Mouse (Mus musculus) kidney, postnatal 4 days (tissue): ENCODE results near the gene Ctsk.
"Not testable (repeated sequence)": the region's sequence is repeated elsewhere in the genome, so short reads cannot be mapped to it uniquely, and the experiment has no call there.

ENCODE experiments used
- DNase-seq, 2 experiments: peaks; one replicate each; pipeline ENCODE4 v3.0.0; 2021; ENCODE audit warnings: mixed read lengths in 2 of 2

The Ctsk gene

DNA sequence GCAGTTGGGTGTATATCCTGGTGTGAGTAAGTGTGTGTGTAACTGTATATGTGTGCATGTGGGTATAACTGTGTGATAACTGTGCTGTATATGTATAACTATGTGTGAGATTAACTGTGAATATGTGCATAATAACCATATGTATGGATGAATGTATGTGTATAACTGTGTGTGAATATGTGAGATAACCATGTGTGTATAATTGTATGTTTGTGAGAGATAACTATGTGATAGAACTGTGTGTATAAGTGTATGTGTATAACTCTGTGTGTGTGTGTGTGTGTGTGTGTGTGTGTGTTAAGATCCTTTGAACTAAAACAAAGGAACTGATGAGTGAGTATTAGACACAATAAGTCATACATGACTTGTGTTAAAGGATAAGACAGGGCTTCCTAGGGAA is 27.1 kb downstream of the Ctsk start:
- no peak for DNase-seq

DNA sequence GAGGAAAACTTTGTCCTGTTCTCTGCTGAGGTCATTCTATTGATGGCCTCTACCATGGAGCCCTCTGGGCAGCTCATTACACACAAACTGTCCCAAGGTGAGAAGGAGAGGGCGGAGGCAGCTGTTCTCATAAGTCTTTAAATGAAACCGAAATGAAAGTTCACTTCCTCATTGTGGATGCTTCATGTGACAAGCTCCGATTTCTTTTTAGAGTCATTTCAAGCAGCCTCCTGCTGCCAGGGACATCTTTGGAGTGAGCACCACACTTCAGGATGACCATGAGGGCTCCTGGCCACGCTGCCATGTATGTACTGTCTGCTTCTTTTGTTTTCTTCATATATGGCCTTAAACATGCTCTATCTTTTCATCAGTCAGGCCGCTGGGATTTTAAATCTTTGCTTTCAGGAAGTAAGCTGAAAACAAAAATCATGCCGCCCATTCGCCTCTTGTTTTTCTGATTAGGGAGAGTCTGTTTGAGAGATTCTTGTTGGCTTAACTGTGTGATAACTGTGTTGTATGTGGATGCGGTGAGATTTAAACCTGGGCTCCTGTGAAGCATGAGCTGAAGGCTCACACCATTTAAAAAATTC is 27.7 kb downstream of the Ctsk start, which contains the start of gene Ctss:
Gene Ctss (plus strand): TSS at position 165 of the 590 bp plus-strand sequence.
- no peak for DNase-seq

DNA sequence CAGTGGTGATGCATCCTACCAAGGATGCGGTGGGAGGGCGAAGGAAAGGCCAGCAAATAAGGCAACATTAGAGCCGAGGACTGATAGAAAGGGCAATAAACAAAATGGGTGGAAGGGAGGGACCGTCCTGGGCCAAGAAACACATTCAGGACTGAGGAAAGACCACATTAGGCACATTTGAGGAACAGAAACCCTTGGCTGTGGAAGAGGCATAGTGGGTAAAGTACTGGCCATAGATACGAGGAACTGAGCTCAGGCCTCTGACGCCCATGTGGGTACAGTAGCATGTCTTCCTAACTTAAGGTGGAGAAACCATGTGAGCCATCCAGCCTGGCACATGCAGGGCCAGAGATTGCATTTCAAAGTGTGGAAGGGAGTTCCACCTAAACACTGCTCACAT is 30.8 kb downstream of the Ctsk start:
- DNase-seq, result no peak

DNA sequence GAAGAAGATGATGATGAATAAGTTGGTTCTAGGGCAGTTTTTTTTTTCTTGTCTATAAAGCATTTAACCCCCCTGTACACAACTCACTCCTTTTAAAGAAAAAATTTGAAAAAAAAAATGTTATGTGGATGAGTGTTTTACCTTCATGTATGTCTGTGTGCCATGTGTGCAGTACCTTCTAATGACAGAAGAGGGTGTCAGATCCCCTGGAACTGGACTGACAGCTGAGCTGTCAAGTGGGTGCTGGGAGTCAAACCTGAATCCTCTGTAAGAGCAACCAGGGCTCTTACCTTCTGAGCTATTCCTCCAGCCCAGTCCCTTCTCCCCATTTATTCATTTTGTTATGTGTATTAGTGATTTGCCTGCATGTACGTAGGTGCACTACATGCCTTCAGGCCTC is 32.0 kb downstream of the Ctsk start:
- no peak for DNase-seq

DNA sequence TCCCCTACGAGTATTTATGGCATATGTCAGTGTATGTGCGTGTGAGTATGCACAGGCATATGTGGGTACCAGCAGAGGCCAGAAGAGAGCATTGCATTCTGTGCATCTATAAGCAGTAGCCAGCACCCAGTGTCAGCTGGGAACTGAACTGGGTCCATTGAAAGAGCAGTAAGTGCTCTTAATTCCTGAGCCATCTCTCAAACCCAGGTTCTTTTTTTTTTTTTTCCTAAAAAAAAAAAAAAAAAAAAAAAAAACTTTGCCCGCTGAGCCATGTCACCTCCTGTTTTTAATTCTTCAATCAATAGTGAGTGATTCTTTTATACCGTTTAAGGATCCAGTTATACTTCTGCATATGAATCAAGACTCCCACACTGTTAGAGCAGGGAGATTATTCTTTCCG is 34.3 kb downstream of the Ctsk start:
- DNase-seq, result no peak

DNA sequence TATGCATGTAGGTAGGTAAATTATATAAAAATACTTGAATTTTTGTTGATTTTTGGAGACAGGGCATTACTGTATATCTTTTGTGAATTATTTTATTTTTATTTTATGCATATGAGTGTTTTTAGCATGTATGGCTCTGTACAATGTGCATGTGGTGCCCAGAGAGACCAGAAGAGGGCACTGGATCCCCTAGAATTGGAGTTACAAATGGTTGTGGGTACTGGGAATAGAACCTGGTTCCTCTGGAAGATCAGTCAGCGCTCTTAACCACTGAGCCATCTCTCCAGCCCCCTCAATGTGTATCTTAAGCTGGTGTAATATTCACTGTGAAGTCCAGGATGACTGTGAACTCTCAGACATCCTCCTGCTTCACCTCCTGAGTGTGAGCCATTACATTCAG is 35.9 kb downstream of the Ctsk start:
- DNase-seq, result no peak

DNA sequence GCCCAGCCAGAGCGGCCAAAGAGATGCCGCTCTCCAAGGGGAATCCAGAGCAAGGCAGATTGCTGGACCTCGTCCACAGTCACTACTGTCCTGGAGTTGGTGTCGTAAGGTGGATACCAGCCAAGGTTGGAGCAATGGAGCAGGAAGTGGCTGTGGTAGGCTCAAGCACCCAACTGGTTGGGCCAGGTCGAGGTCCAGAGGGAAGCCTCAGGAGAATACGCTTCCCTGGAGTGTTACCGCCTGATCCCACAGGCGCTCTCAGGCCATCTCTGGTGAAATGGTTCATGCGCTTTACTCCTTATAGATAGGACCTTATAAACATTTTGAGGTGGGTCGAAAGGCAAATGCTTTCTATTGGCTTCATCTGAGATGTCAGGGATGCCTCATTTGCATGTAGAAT is 39.9 kb downstream of the Ctsk start:
- no peak for DNase-seq

DNA sequence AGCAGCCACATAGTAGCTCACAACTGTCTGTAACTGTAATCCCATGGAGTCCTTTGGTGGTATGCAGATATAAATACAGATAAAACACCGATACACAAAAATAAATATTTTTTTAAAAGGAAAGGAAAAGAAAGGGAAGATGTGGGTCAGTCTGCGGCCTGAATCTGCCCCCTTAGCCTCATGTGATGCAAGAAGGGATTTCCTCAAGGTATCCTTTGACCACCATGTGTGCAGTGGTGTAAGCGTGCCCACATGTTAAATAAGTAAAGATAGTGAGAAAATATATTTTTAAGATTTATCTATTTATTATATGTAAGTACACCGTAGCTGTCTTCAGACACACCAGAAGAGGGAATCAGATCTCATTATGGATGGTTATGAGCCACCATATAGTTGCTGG is 40.8 kb downstream of the Ctsk start:
- DNase-seq, result no peak

DNA sequence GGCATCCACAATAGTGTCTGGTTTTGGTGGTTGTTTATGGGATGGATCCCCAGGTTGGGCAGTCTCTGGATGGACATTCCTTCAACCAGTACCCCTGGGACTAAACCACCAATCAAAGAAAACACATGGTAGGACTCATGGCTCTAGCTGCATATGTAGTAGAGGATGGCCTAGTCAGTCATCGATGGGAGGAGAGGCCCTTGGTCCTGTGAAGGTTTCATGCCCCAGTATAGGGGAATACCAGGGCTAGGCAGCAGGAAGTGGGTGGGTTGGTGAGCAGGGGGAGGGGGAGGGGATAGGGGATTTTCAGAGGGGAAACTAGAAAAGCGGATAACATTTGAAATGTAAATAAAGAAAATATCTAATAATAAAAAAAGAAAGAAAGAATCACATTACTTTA is 42.1 kb downstream of the Ctsk start:
- not testable (repeated sequence) for DNase-seq

DNA sequence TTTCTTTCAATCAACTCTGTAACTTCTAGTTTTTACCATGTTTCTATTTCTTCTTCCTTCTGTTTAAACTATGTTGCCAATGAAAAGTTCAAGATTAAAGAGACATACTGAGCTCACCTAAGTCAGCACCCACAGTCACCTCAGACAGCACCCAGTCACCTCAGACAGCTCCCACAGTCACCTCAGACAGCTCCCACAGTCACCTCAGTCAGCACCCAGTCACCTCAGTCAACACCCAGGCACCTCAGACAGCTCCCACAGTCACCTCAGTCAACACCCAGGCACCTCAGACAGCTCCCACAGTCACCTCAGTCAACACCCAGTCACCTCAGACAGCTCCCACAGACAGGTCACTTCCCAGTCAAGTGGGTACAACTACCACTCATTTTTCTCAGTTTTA is 43.1 kb downstream of the Ctsk start:
- DNase-seq, result no peak

DNA sequence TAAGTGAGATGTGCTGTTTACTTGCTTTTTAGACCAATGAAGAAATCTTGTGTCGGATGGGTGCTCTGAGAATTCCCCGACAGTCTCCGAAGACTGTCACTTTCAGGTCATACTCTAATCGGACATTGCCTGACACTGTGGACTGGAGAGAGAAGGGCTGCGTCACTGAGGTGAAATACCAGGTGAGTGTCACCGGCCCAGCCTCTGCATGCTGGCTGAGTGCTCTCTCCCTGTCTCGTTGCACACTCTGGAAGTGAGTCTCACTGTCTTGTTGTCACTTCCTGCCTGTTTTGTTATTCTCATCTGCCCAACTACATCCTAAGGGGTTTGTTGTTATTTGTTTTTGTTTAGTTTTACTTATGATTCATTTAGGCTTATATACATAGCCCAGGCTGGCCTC is 43.9 kb downstream of the Ctsk start:
- no peak for DNase-seq

DNA sequence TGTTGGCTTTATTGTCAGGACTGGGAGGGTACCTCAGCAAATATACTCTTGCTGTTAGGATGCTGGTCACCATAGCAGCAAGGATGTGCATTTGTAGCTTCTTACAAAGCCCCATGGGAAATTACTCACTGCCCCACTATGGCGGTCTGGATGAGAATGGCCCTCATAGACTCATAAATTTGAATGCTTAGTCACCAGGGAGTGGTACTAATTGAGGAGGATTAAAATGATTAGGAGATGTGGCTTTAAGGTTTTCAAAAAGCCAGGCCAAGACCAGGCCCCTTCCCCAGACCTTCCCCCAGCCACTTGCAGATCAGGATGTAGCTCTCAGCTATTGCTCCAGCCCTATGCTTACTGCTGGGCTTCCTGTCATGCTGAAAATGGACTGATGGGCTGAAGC is 51.1 kb downstream of the Ctsk start:
- no peak for DNase-seq

DNA sequence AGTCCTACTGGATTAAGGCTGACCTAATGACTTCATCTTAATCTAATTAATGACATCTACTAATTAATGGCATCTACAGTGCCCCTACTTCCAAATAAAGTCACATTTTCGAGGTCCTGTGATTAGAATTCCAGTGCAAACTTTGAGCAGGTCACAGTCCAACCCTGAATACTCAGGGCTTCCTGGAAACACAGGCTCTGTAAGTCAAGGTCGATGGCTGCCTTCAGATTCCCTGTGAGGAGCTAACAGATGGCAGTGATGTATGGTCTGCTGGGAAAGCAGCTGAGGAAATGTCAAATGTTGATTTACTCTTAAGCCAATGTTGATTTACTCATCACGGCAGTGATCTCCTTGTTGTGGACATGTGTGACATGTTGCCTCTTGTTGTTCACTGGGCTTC is 54.9 kb downstream of the Ctsk start:
- no peak for DNase-seq
